Comparison of ENCODE assay signal across 24 mouse cellular contexts in genomic region chr2:153580458-153580985, GRCm38 (mm10). TPM values are rescaled to one million over a fixed set of nuclear protein-coding genes. Genes with fewer than 3 reads are reported as not detected.
A peak's percentile ranks its signal among the peaks of the same experiment; 100 is the strongest.
DNase-seq lines count a peak whose midpoint lies in the region; ATAC-seq and TF ChIP-seq lines count a peak whose summit lies in the region.
"Had no signal": no experiment of that assay in that cellular context is flagged by ENCODE, and none has a peak within 500 bp of the region (broad histone marks: within the 10 kb centered on the region; RNA-seq: fewer than 3 reads in every experiment).

No protein-coding gene starts in this region.

- H3K4me1 ChIP-seq in kidney, adult 2 months (ENCODE audit: control insufficient read depth, insufficient read depth, low read length), result no peaks in the 10 kb centered on the region
- peaks cover 12% of the 10 kb centered on the region for H3K4me1 ChIP-seq in kidney, embryonic 15.5 days
- H3K4me1 ChIP-seq in ES-Bruce4 (ENCODE audit: control insufficient read depth, insufficient read depth, low read length), result peaks cover 16% of the 10 kb centered on the region
- no peaks in the 10 kb centered on the region for H3K4me1 ChIP-seq in embryonic facial prominence, embryonic 12.5 days
- H3K4me1 ChIP-seq: lung, embryonic 15.5 days had no signal

- H3K36me3 ChIP-seq in kidney, adult 2 months (ENCODE audit: control insufficient read depth, insufficient read depth, low read length), result no peaks in the 10 kb centered on the region
- H3K36me3 ChIP-seq in kidney, embryonic 15.5 days, result no peaks in the 10 kb centered on the region
- no peaks in the 10 kb centered on the region for H3K36me3 ChIP-seq in ES-Bruce4 (ENCODE audit: control insufficient read depth, insufficient read depth, low read length, poor library complexity, severe bottlenecking)
- no peaks in the 10 kb centered on the region for H3K36me3 ChIP-seq in embryonic facial prominence, embryonic 12.5 days
- H3K36me3 ChIP-seq: embryonic facial prominence, embryonic 15.5 days; hindbrain, embryonic 12.5 days; limb, embryonic 12.5 days; liver, embryonic 15.5 days; lung, embryonic 15.5 days; midbrain, embryonic 12.5 days had no signal

- no peaks in the 10 kb centered on the region for H3K9me3 ChIP-seq in kidney, embryonic 15.5 days (replicated peaks)
- H3K9me3 ChIP-seq in ES-Bruce4 (replicated peaks; ENCODE audit: control insufficient read depth, insufficient read depth, low read length, poor library complexity, severe bottlenecking), result no peaks in the 10 kb centered on the region
- H3K9me3 ChIP-seq in embryonic facial prominence, embryonic 12.5 days, result no peaks in the 10 kb centered on the region
- H3K9me3 ChIP-seq: embryonic facial prominence, embryonic 15.5 days; hindbrain, embryonic 12.5 days; limb, embryonic 12.5 days; liver, embryonic 15.5 days; lung, embryonic 15.5 days; midbrain, embryonic 12.5 days had no signal

- H3K9ac ChIP-seq in kidney, embryonic 15.5 days, result no peak overlapping the region
- H3K9ac ChIP-seq in ES-Bruce4 (ENCODE audit: low read depth, poor library complexity, severe bottlenecking), result no peak overlapping the region
- H3K9ac ChIP-seq in embryonic facial prominence, embryonic 12.5 days, result no peak overlapping the region
- H3K9ac ChIP-seq: embryonic facial prominence, embryonic 15.5 days; hindbrain, embryonic 12.5 days; limb, embryonic 12.5 days; liver, embryonic 15.5 days; lung, embryonic 15.5 days; midbrain, embryonic 12.5 days had no signal

- WGBS in kidney, adult 2 months, result 66% methylated on average over 4 of the region's 4 CpGs
- 63% methylated on average over 4 of the region's 4 CpGs for WGBS in kidney, embryonic 15.5 days
- WGBS in embryonic facial prominence, embryonic 12.5 days, result 57% methylated on average over 4 of the region's 4 CpGs

- H3K4me3 ChIP-seq in kidney, adult 2 months (ENCODE audit: insufficient read depth, low read depth, low read length), result no peak overlapping the region
- H3K4me3 ChIP-seq in kidney, embryonic 15.5 days (replicated peaks), result no peak overlapping the region
- H3K4me3 ChIP-seq in ES-Bruce4 (ENCODE audit: low read depth, low read length), result no peak overlapping the region
- H3K4me3 ChIP-seq in embryonic facial prominence, embryonic 12.5 days, result no peak overlapping the region
- H3K4me3 ChIP-seq: embryonic facial prominence, embryonic 15.5 days; hindbrain, embryonic 12.5 days; limb, embryonic 12.5 days; liver, embryonic 15.5 days; lung, embryonic 15.5 days; midbrain, embryonic 12.5 days had no signal

- ATAC-seq in kidney, embryonic 15.5 days (replicated peaks; ENCODE audit: low FRiP score), result no peak
- ATAC-seq in embryonic facial prominence, embryonic 12.5 days (ENCODE audit: insufficient number of reproducible peaks, insufficient read depth, low FRiP score, low TSS enrichment), result no peak
- ATAC-seq: forebrain, embryonic 14.5 days; intestine, postnatal 0 days; Patski had no signal

- TF ChIP-seq EP300 in ES-Bruce4 (IDR thresholded peaks at IDR 0.05; ENCODE audit: insufficient read depth, low read depth, low read length), result no peak

- H3K27me3 ChIP-seq in kidney, adult 2 months (replicated peaks; ENCODE audit: control insufficient read depth, insufficient read depth, low read length), result no peaks in the 10 kb centered on the region
- no peaks in the 10 kb centered on the region for H3K27me3 ChIP-seq in kidney, embryonic 15.5 days
- H3K27me3 ChIP-seq in ES-Bruce4 (ENCODE audit: control insufficient read depth, insufficient read depth, low read length, poor library complexity, severe bottlenecking), result no peaks in the 10 kb centered on the region
- no peaks in the 10 kb centered on the region for H3K27me3 ChIP-seq in embryonic facial prominence, embryonic 12.5 days
- H3K27me3 ChIP-seq: embryonic facial prominence, embryonic 15.5 days; hindbrain, embryonic 12.5 days; liver, embryonic 15.5 days; lung, embryonic 15.5 days; Patski had no signal

- no peak overlapping the region for H3K4me2 ChIP-seq in kidney, embryonic 15.5 days
- H3K4me2 ChIP-seq in embryonic facial prominence, embryonic 12.5 days (replicated peaks), result no peak overlapping the region
- H3K4me2 ChIP-seq: embryonic facial prominence, embryonic 15.5 days; hindbrain, embryonic 12.5 days; limb, embryonic 12.5 days; liver, embryonic 15.5 days; lung, embryonic 15.5 days; midbrain, embryonic 12.5 days had no signal

- TF ChIP-seq CTCF in kidney, adult 2 months (conservative IDR thresholded peaks at IDR 0.05; ENCODE audit: insufficient read depth, insufficient read length, low read depth, low read length), result no peak
- TF ChIP-seq CTCF in ES-Bruce4 (IDR thresholded peaks at IDR 0.05; ENCODE audit: low read depth, low read length), result no peak

- no peak for TF ChIP-seq POLR2A in kidney, adult 2 months (IDR thresholded peaks at IDR 0.05; ENCODE audit: low read depth, low read length)
- TF ChIP-seq POLR2A in ES-Bruce4 (IDR thresholded peaks at IDR 0.05; ENCODE audit: insufficient read depth, low read length), result no peak

- peak; percentile 22 for DNase-seq in kidney, adult 2 months
- DNase-seq in ES-CJ7 (ENCODE audit: low read depth, low spot score), result peak; percentile 87
- DNase-seq in frontal cortex, adult 2 months (ENCODE audit: extremely low spot score in 1 of 2, low spot score in 1 of 2), result no peak
- no peak for DNase-seq in urinary bladder, adult 18-20 months (ENCODE audit: low spot score in 2 of 2)
- DNase-seq: adrenal gland, postnatal 25 days; B cell, adult 2 months; cerebellum, adult 18-20 months; cerebellum, postnatal 10 days; gastrocnemius, postnatal 25 days; heart, adult 18-20 months; heart, postnatal 14 days; kidney, postnatal 25 days had no signal

- no peak overlapping the region for H3K27ac ChIP-seq in kidney, adult 2 months (ENCODE audit: insufficient read depth, low read depth, low read length)
- H3K27ac ChIP-seq in kidney, embryonic 15.5 days, result no peak overlapping the region
- 0 out of 2 replicates have a peak overlapping the region, but pooled peaks have one; percentile 17 for H3K27ac ChIP-seq in ES-Bruce4 (ENCODE audit: insufficient read depth, low read length)
- H3K27ac ChIP-seq in embryonic facial prominence, embryonic 12.5 days, result 0 out of 2 replicates have a peak overlapping the region, but pooled peaks have one; percentile 31
- H3K27ac ChIP-seq: embryonic facial prominence, embryonic 15.5 days; hindbrain, embryonic 12.5 days; limb, embryonic 12.5 days; lung, embryonic 15.5 days; midbrain, embryonic 12.5 days had no signal

RNA-seq across cellular contexts. Expression of gene Nol4l, which starts 50.8 kb away (rescaled TPM):
- 11.9 and 14.5 TPM in 2 replicates for polyA plus RNA-seq in kidney, adult 2 months (2012; rRNA removed)
- polyA plus RNA-seq in kidney, embryonic 15.5 days (2015; fragmentation: Nextera tagmentation; extraction: Ambion mirVana), result 13.7 and 14.2 TPM in 2 replicates
- polyA plus RNA-seq in ES-Bruce4 (2011; ENCODE audit: insufficient read depth, insufficient read length, low read depth, missing spikeins), result 11.0 and 11.5 TPM in 2 replicates
- polyA plus RNA-seq in embryonic facial prominence, embryonic 12.5 days (2016; fragmentation: Nextera tagmentation; extraction: Ambion mirVana), result 19.4 and 22.3 TPM in 2 replicates
- polyA plus RNA-seq in frontal cortex, adult 2 months (2012; rRNA removed), result 35.8 and 36.3 TPM in 2 replicates

RNA-seq across cellular contexts. Expression of gene Commd7, which starts 52.1 kb away (rescaled TPM):
- polyA plus RNA-seq in kidney, adult 2 months (2012; rRNA removed), result 14.5 and 22.3 TPM in 2 replicates
- 75.2 and 78.8 TPM in 2 replicates for polyA plus RNA-seq in kidney, embryonic 15.5 days (2015; fragmentation: Nextera tagmentation; extraction: Ambion mirVana)
- 16.5 and 18.0 TPM in 2 replicates for polyA plus RNA-seq in ES-Bruce4 (2011; ENCODE audit: insufficient read depth, insufficient read length, low read depth, missing spikeins)
- polyA plus RNA-seq in embryonic facial prominence, embryonic 12.5 days (2016; fragmentation: Nextera tagmentation; extraction: Ambion mirVana), result 71.3 and 73.0 TPM in 2 replicates
- polyA plus RNA-seq in frontal cortex, adult 2 months (2012; rRNA removed), result 34.8 and 35.5 TPM in 2 replicates

Comparison
In these comparisons a context has a peak if more than half of its experiments do, and no peak if none do; other contexts are left out.
1. DNase-seq: peak in kidney, adult 2 months (single experiment) and ES-CJ7 (single experiment); none in frontal cortex, adult 2 months (0 of 2) and urinary bladder, adult 18-20 months (0 of 2).
2. H3K27ac ChIP-seq: peak in ES-Bruce4 (single experiment) and embryonic facial prominence, embryonic 12.5 days (single experiment); none in kidney, adult 2 months (single experiment) and kidney, embryonic 15.5 days (single experiment).